Mouse (Mus musculus) lung, adult 2 months (tissue): ENCODE measurements around the gene Blmh.

Experiments used
- CTCF ChIP-seq: fragments of 200-500 bp; IDR thresholded peaks from 2 replicates; pipeline ENCODE4 v1.5.1; 2011; ENCODE audit warnings: mild to moderate bottlenecking, low read length, control low read depth; ENCODE audit not compliant: insufficient read depth
- POLR2A ChIP-seq: fragments of 200-500 bp; IDR thresholded peaks from 2 replicates; pipeline ENCODE4 v1.6.1; 2011; ENCODE audit warnings: low read depth, mild to moderate bottlenecking, control low read depth, low read length, borderline replicate concordance; ENCODE audit errors: extremely low read depth

DNA sequence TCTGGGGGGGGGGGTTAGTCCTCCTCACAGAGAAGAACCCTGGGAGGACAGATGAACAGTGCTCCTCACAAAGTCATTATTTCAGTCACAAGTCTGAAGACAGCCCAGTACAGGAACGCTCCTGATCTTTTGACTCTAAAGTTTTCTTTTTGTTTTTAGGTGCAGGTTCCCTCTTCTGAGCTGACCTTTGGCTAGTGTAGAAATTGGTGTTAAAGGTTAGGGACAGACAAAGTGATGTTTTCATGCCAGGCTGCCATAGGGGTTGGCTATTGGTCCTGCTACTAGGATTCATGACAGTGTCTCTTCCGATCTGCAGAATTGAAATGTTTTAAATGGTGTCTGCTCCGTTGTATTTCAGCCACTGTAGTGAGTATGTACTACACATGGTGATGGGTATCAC, 103.5 kb downstream of the Blmh start:
- no peak for TF ChIP-seq CTCF
- TF ChIP-seq POLR2A = no peak
